Mouse (Mus musculus) kidney, adult 8-10 months (tissue): ENCODE measurements around the gene Sorcs3.
A peak's percentile ranks its signal among the peaks of the same experiment; 100 is the strongest.

ENCODE experiments used
- DNase-seq, 2 experiments: peaks; one replicate each; pipeline ENCODE4 v3.0.0; 2022

Gene Sorcs3

GRCm38 (mm10) chr19:48727601-48728000 lies 521.8 kb downstream of the Sorcs3 start:
- no peak for DNase-seq

- DNase-seq, result no peak
Observed at GRCm38 (mm10) chr19:48731731-48732130, 525.9 kb downstream of the Sorcs3 start.

- DNase-seq, result no peak
Observed at GRCm38 (mm10) chr19:48734370-48734769, 528.5 kb downstream of the Sorcs3 start.

- DNase-seq, result peak in 1 of 2 experiments; percentile 23
Observed at GRCm38 (mm10) chr19:48737554-48737953, 531.7 kb downstream of the Sorcs3 start.

GRCm38 (mm10) chr19:48755156-48755555 lies 549.3 kb downstream of the Sorcs3 start:
- DNase-seq, result no peak

- DNase-seq, result peak; percentile 39
Observed at GRCm38 (mm10) chr19:48756831-48757230, 551.0 kb downstream of the Sorcs3 start.

GRCm38 (mm10) chr19:48766524-48766923 lies 560.7 kb downstream of the Sorcs3 start:
- no peak for DNase-seq

GRCm38 (mm10) chr19:48771565-48771964 lies 565.7 kb downstream of the Sorcs3 start:
- no peak for DNase-seq

- no peak for DNase-seq
Observed at GRCm38 (mm10) chr19:48779095-48779765, 573.4 kb downstream of the Sorcs3 start.

- no peak for DNase-seq
Observed at GRCm38 (mm10) chr19:48780813-48781212, 575.0 kb downstream of the Sorcs3 start.

- peak; percentile 21 to 50 for DNase-seq
Observed at GRCm38 (mm10) chr19:48782024-48782721, 576.3 kb downstream of the Sorcs3 start.

GRCm38 (mm10) chr19:48787269-48787668 lies 581.4 kb downstream of the Sorcs3 start:
- no peak for DNase-seq

- no peak for DNase-seq
Observed at GRCm38 (mm10) chr19:48804546-48804945, 598.7 kb downstream of the Sorcs3 start.

GRCm38 (mm10) chr19:48811541-48811940 lies 605.7 kb downstream of the Sorcs3 start:
- no peak for DNase-seq

GRCm38 (mm10) chr19:48813823-48814222 lies 608.0 kb downstream of the Sorcs3 start:
- no peak for DNase-seq

GRCm38 (mm10) chr19:48815064-48815463 lies 609.2 kb downstream of the Sorcs3 start:
- no peak for DNase-seq

- no peak for DNase-seq
Observed at GRCm38 (mm10) chr19:48820493-48821282, 614.9 kb downstream of the Sorcs3 start.

- no peak for DNase-seq
Observed at GRCm38 (mm10) chr19:48821283-48821715, 615.5 kb downstream of the Sorcs3 start.

GRCm38 (mm10) chr19:48834342-48834741 lies 628.5 kb downstream of the Sorcs3 start:
- no peak for DNase-seq

GRCm38 (mm10) chr19:48839418-48839817 lies 633.6 kb downstream of the Sorcs3 start:
- peak; percentile 10 to 13 for DNase-seq

- no peak for DNase-seq
Observed at GRCm38 (mm10) chr19:48847700-48848099, 641.9 kb downstream of the Sorcs3 start.

GRCm38 (mm10) chr19:48850466-48850865 lies 644.6 kb downstream of the Sorcs3 start:
- peak; percentile 22 to 29 for DNase-seq
